Mouse (Mus musculus) heart, embryonic 15.5 days (tissue): ENCODE results near the gene Saxo2. TPM values are rescaled to one million over a fixed set of nuclear protein-coding genes. Genes with fewer than 3 reads are reported as not detected.

Experiments
- ATAC-seq: fragments of 200-750 bp; cut with Nextera tagmentation; replicated peaks from 2 replicates; pipeline ENCODE4 v1.8.0; 2017; ENCODE audit warnings: low read depth, moderate TSS enrichment; ENCODE audit not compliant: insufficient number of reproducible peaks, insufficient read depth, low FRiP score
- H3K27ac ChIP-seq: fragments of 300-500 bp; sonication (generic); 2 replicates; pipeline ENCODE4 v1.5.1; 2015; ENCODE audit warnings: mild to moderate bottlenecking, inconsistent platforms
- H3K27me3 ChIP-seq: fragments of 300-500 bp; sonication (generic); 2 replicates; pipeline ENCODE4 v1.6.1; 2015; ENCODE audit warnings: inconsistent platforms
- H3K36me3 ChIP-seq: fragments of 300-500 bp; sonication (generic); 2 replicates; pipeline ENCODE4 v1.6.1; 2015; ENCODE audit warnings: mild to moderate bottlenecking, inconsistent platforms
- H3K4me1 ChIP-seq: fragments of 300-500 bp; sonication (generic); replicated peaks from 2 replicates; pipeline ENCODE4 v1.6.1; 2015; ENCODE audit warnings: inconsistent platforms
- H3K4me2 ChIP-seq: fragments of 300-500 bp; sonication (generic); 2 replicates; pipeline ENCODE4 v1.6.1; 2015; ENCODE audit warnings: inconsistent platforms, mild to moderate bottlenecking, moderate library complexity
- H3K4me3 ChIP-seq: fragments of 300-500 bp; sonication (generic); 2 replicates; pipeline ENCODE4 v1.5.1; 2015; ENCODE audit warnings: mild to moderate bottlenecking, inconsistent platforms
- H3K9ac ChIP-seq: fragments of 300-500 bp; sonication (generic); 2 replicates; pipeline ENCODE4 v1.6.1; 2015; ENCODE audit warnings: mild to moderate bottlenecking, inconsistent platforms
- H3K9me3 ChIP-seq: fragments of 300-500 bp; sonication (generic); replicated peaks from 2 replicates; pipeline ENCODE4 v1.6.1; 2016; ENCODE audit warnings: inconsistent platforms
- WGBS: fragments of 180-500 bp; shearing (Covaris S2); methylation state at CpG from one replicate; pipeline ENCODE4 v1.1.7; 2015; ENCODE audit warnings: mixed read lengths; 5-methylcytosine and 5-hydroxymethylcytosine counted together
- polyA plus RNA-seq: library from polyadenylated mRNA; unstranded; fragments of >200 nt; fragmentation: Nextera tagmentation; extraction: Ambion mirVana; gene quantifications from 2 replicates; pipeline ENCODE4 v1.2.1, GENCODE M21; 2015

Gene Saxo2
- polyA plus RNA-seq, 1 experiment from 2014 or later = 7.5 TPM

DNA sequence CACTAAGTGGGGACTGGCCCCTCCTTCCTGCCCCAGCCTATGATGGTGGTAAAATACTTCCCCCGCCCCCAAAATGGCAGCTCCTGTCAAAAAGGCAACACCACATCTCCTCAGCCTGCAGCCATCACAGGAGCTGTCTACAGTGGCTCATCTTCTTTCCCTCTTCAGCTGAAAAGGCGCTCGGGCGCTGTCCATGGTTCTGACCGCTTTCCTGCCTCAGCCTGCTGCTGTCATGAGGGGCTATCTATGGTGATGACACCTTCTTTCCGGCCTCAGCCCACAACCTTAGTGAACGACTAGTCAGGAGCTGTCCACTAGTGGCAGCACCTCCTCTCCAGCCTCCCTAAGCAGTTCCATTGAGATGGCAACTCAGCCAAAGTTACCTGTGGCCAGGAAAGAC, 23.0 kb downstream of the Saxo2 start:
- Histone ChIP-seq H3K27me3 (no peaks in the 10 kb centered on the region), H3K36me3 (no peaks in the 10 kb centered on the region), H3K4me3 (no peak overlapping the region), H3K4me2 (no peak overlapping the region), H3K27ac (no peak overlapping the region), H3K9me3 (no peaks in the 10 kb centered on the region), H3K4me1 (no peaks in the 10 kb centered on the region), H3K9ac (no peak overlapping the region)
- ATAC-seq = no peak
- WGBS = 12% methylated on average over 7 of the region's 7 CpGs

DNA sequence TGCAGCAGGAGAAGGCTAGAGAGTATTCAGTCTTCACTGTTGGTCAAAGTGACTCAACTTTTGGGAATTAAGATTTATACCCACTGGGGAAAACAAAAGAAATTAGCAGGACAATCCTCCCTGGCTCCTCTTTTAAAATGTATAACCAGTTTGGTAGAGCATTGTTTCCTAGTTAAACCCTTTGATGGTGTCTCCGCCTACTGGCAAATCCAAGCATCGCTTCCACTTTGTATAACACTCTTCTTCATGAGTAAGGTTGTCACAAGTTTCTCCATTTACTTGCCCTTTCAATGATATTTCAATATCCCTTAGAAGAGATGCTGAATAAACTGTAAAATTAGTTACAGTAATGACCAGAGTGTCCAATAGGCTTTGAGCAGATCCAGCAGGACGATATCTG, 38.7 kb downstream of the Saxo2 start:
- ATAC-seq = no peak
- Histone ChIP-seq H3K27me3 (no peaks in the 10 kb centered on the region), H3K4me1 (no peaks in the 10 kb centered on the region), H3K27ac (no peak overlapping the region), H3K36me3 (no peaks in the 10 kb centered on the region), H3K9me3 (no peaks in the 10 kb centered on the region), H3K9ac (no peak overlapping the region), H3K4me3 (no peak overlapping the region), H3K4me2 (no peak overlapping the region)
- WGBS = 51% methylated on average over 3 of the region's 3 CpGs

DNA sequence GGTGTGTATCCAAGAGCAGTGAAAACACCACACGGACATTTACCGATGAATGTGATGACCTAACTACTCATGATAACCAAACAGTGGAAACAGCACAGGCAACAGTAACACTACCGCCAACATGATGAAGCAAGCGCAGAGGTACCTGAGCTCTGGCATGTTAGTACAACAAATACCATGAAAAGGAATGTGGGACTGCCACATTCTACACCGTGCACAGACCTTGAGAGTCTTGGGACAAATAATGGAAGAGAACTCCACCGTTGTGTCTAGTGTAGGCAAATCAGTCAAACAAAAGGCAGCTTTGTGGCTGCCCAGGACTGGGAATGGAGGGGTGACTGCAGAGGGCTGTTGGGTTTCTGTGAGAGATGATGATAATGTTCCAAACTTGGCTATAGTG, 42.9 kb downstream of the Saxo2 start:
- Histone ChIP-seq H3K27me3 (no peaks in the 10 kb centered on the region), H3K4me2 (no peak overlapping the region), H3K4me3 (no peak overlapping the region), H3K36me3 (no peaks in the 10 kb centered on the region), H3K4me1 (no peaks in the 10 kb centered on the region; the same call in 1 of the 2 replicates), H3K27ac (no peak overlapping the region), H3K9ac (no peak overlapping the region), H3K9me3 (no peaks in the 10 kb centered on the region)
- ATAC-seq = no peak
- 77% methylated on average over 6 of the region's 6 CpGs for WGBS

DNA sequence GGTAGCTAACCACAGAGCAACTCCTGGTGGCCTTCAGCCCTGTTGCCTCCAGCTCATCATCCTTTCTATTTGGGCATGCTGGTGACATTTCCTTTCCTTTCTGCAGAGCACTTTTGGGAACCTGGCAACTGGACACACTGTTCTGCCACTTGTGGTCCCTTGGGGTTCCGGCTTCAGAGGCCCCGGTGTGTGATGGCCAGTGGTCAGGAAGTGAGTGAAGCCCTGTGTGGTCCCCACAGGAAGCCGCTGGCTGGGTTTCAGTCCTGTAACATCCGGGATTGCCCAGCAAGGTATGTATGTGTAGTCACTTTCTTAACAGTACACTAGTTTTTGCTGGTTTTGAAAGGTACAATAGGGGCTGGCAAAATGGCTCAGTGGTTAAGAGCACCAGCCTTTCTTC, 46.3 kb downstream of the Saxo2 start:
- Histone ChIP-seq H3K36me3 (no peaks in the 10 kb centered on the region), H3K9me3 (no peaks in the 10 kb centered on the region), H3K4me2 (no peak overlapping the region), H3K4me3 (no peak overlapping the region), H3K27ac (no peak overlapping the region), H3K27me3 (no peaks in the 10 kb centered on the region), H3K4me1 (no peaks in the 10 kb centered on the region; the same call in 1 of the 2 replicates), H3K9ac (no peak overlapping the region)
- no peak for ATAC-seq
- WGBS = 59% methylated on average over 4 of the region's 4 CpGs

DNA sequence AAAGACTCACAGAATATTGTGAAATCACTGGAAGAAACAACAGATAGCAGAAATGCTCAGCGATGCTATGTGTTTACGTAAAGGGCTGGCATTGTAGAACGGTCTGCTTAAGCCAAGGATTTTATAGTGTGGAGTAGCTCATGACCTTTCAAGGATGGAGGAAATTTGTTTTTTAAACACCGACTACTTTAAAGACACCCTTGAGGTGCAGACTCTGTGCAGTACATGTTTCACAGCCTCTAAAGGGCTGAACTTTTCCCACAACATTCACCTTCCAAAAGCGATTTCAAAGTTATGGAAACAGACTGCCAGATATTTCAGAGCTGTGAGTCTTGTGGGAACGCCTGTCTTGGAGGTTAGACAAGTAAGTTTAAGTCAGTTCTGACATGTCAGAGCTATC, 57.4 kb downstream of the Saxo2 start:
- Histone ChIP-seq H3K27ac (no peak overlapping the region), H3K36me3 (no peaks in the 10 kb centered on the region), H3K9ac (no peak overlapping the region), H3K4me2 (no peak overlapping the region), H3K27me3 (no peaks in the 10 kb centered on the region), H3K4me3 (no peak overlapping the region), H3K9me3 (no peaks in the 10 kb centered on the region), H3K4me1 (no peaks in the 10 kb centered on the region)
- WGBS = 78% methylated on average over 6 of the region's 6 CpGs
- ATAC-seq = no peak

Other genes starting within 250 kb of the Saxo2 start
- gene Efl1, start 86 bp upstream of the Saxo2 start, polyA plus RNA-seq = 11.3 and 15.2 TPM in 2 replicates
- 5.4 and 7.0 TPM in 2 replicates for gene Mex3b, start 218.8 kb upstream of the Saxo2 start, polyA plus RNA-seq